Mouse (Mus musculus): ENCODE measurements around the gene Gm10974.

The Gm10974 gene

DNA sequence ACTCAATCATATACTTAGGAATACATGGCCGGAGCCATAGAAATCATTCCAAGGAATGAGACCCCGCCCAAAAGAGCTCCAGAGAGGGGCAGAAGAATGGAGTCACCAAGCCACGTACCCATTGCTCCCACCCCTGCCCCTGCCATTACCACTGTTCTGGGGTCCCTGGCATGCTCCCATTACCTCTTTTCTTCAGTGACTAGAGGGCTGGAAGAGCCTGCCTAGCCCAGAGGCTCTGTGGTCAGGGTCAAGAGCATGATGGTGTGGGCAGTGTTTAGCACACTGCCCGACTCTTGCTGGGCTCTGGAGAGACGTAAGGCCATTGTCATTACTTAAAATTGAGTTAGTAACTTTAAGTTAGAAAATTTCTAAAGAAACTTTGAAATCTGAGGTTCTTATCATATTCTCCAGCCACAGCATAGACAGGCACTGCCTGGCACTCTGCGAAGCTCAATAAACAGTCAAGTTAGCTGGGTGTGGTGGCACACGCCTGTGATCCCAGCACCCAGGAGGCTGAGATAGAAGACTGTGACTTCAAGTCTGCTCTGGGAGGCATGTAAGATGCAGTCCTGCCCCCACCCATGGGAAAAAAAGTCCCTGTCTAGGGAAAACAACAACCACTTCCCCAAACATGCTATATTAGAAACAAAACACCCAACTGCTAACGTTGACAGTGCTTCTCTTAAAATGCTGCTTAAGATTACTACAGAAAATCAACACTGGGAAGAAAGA is 9.7 kb upstream of the Gm10974 start:
- no peak for ATAC-seq (ENCODE audit: insufficient number of reproducible peaks, low FRiP score, low TSS enrichment)

DNA sequence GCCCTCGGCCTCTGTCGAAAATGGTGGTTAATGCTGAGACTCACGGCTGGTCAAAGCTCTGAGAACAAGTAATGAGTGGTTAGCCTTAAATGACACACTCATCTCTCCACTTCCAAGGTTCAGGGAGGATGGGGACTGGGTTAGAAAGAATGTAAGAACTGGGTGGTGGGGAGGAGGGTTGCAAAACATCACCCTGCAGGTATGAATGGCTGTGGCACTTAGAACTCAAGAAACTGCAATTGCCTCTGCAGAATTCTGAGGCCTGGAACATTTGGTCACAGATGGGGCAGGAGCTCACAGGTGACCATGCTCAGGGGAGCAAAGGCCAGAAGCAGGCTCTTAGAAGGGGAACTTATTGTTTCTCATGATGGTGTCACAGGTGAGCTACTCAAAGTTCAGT is 7.2 kb upstream of the Gm10974 start:
- ATAC-seq (ENCODE audit: insufficient number of reproducible peaks, low FRiP score, low TSS enrichment): no peak

DNA sequence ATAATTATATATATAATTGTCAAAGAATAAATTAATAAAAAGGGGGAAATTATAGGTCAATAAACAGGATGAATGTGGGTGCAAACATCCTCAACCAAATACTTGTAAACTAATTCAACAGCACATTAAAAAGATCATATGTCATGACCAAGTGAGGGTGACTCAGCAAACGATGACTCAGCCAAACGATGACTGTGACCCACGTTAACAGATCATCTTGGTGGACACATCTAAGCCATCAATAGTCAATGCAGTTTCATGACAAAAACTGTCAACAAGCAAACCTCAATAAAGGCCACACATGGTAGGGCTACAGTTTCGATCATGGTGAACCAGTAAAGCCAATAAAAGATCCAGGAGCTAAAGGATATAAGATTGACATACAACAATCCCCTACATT is 6.7 kb upstream of the Gm10974 start:
- no peak for ATAC-seq (ENCODE audit: insufficient number of reproducible peaks, low FRiP score, low TSS enrichment)

DNA sequence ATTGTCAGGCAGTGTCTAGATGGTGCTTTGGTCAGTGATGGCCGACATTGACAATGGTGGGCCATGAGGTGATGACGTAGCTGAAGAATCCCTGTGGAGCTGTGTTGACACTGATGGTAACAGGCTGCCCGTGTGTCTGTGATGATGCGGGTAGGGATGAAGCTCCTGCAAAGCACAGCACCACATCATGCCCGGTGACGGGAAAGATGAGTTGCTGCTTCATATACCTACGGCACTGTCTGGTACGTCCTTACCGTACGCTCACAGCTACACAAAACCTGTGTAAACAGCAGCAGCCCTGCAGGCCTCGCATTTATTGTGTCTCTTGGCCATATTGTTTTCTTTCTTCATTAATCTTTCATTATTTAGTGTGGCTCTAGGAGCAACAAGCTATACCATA is 1.2 kb upstream of the Gm10974 start:
- no peak for ATAC-seq (ENCODE audit: insufficient number of reproducible peaks, low FRiP score, low TSS enrichment)

GRCm38 (mm10) chr7:66365411-66365810 is 294 bp upstream of the Gm10974 start:
- ATAC-seq (ENCODE audit: insufficient number of reproducible peaks, low FRiP score, low TSS enrichment): no peak

DNA sequence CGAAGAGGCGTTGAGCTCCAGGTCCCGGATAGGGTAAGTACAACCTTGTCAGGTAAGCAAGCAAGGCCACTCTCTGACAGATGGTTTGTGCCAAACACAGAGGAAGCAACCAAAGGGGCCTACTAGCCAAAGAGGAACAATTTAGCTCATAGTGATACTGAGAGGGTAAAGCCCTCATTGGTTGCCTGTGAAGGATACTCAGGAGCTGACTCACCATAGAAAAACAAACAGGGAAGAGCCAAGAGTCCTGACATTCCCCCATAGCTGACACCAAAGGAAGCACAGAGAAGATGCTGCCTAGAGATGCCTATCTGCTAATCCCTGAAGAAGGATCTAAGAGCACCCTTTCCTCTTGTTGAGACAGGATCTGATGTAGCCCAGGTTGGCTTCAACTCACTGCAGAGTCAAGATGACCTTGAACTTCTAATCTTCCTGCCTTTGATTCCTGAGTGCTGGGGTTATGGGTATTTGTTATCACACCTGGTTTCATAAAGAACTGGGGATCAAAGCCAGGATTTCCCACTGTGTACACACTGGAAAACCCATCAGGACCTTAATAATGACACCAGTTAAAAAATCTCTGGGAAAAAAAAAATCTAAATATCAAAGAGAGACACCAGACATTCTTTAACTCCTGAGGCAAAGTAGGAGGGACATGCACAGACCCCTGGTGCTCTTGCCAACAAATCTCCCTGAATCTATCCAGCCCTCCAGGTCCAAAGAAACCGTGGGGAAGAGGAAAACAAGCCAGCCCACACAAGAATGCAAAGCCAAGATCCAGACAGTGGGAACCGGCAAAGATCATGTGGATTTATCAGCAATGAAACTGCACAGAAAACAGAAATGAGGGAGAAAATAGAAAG is 3.6 kb downstream of the Gm10974 start:
- no peak for ATAC-seq (ENCODE audit: insufficient number of reproducible peaks, low FRiP score, low TSS enrichment)

- no peak for ATAC-seq (ENCODE audit: insufficient number of reproducible peaks, low FRiP score, low TSS enrichment)
These were observed 4.3 kb downstream of the Gm10974 start for GRCm38 (mm10) chr7:66369934-66370445.

- no peak for ATAC-seq (ENCODE audit: insufficient number of reproducible peaks, low FRiP score, low TSS enrichment)
These were observed 5.3 kb downstream of the Gm10974 start for GRCm38 (mm10) chr7:66370970-66371369.

GRCm38 (mm10) chr7:66373391-66373790 is 7.7 kb downstream of the Gm10974 start:
- ATAC-seq (ENCODE audit: insufficient number of reproducible peaks, low FRiP score, low TSS enrichment): no peak

GRCm38 (mm10) chr7:66375736-66376135 is 10.0 kb downstream of the Gm10974 start:
- no peak for ATAC-seq (ENCODE audit: insufficient number of reproducible peaks, low FRiP score, low TSS enrichment)

GRCm38 (mm10) chr7:66376560-66376959 is 10.9 kb downstream of the Gm10974 start:
- ATAC-seq (ENCODE audit: insufficient number of reproducible peaks, low FRiP score, low TSS enrichment): no peak

- ATAC-seq (ENCODE audit: insufficient number of reproducible peaks, low FRiP score, low TSS enrichment): no peak
These were observed 18.5 kb downstream of the Gm10974 start for GRCm38 (mm10) chr7:66384213-66384612.

GRCm38 (mm10) chr7:66384891-66385290 is 19.2 kb downstream of the Gm10974 start:
- no peak for ATAC-seq (ENCODE audit: insufficient number of reproducible peaks, low FRiP score, low TSS enrichment)

- no peak for ATAC-seq (ENCODE audit: insufficient number of reproducible peaks, low FRiP score, low TSS enrichment)
These were observed 20.1 kb downstream of the Gm10974 start for GRCm38 (mm10) chr7:66385826-66386225.

DNA sequence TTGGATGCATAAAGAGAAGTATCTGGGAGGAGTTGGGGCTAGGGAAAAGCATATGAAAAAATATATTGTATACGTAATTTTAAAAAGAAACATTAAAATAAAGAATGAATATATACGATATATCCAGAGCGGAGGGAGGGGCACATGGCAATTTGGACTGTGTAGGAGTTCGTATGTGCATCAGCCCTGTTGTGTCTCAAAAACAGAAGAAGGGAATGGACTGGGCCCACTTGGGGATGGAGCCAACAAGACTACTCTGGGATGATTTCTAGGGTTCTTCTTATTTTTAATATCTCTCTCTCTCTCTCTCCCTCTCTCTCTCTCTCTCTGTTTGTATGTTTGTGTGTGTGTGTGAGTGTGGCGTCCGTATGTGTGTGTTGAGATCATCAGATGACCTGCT is 20.7 kb downstream of the Gm10974 start:
- no peak for ATAC-seq (ENCODE audit: insufficient number of reproducible peaks, low FRiP score, low TSS enrichment)

DNA sequence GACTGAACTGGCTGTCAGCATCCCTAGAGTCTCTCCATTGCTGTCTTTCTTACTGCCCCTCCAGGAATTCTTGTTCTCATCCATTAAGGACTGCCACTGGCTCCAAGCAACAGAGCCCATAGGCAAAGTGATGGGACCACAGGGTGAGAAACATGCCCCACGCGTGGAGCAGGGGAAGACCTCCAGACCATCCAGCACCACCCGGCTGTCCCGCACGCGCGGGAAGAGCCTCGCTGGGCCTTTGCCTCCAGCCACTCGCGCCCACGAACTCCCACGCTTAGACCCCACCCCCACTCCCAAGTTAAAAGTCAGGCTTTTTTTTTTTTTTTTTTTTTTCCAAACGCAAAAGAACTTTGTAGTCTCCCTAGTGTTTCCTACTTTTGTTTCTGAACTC is 21.7 kb downstream of the Gm10974 start:
- no peak for ATAC-seq (ENCODE audit: insufficient number of reproducible peaks, low FRiP score, low TSS enrichment)

- ATAC-seq (ENCODE audit: insufficient number of reproducible peaks, low FRiP score, low TSS enrichment): no peak
These were observed 22.3 kb downstream of the Gm10974 start, which contains the start of gene Lrrk1 for GRCm38 (mm10) chr7:66387813-66388521. TSS of gene Lrrk1 (minus strand) at chr7:66388350.

GRCm38 (mm10) chr7:66388621-66389532 is 23.2 kb downstream of the Gm10974 start:
- peak; percentile 70 for ATAC-seq (ENCODE audit: insufficient number of reproducible peaks, low FRiP score, low TSS enrichment)

GRCm38 (mm10) chr7:66397288-66397687 is 31.6 kb downstream of the Gm10974 start:
- ATAC-seq (ENCODE audit: insufficient number of reproducible peaks, low FRiP score, low TSS enrichment): no peak

DNA sequence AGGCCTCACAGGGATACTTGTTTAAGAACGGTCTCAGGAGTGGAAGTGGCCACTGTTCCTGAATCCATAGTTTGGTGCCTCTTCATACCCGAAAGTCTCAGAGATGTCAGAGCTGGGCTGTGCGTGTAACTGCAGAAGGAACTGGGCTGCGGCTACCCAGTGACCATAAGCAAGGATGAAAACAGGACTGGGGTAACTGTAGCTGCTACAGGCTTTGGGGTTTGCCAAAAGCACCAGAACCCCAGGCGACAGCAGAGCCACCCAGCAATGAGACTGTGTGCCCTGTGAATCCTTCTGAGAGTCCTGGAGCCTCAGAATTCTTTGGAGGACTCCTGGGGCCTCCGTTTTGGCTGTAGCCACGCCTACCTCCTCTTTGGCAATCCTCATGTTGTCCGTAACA is 35.9 kb downstream of the Gm10974 start:
- ATAC-seq (ENCODE audit: insufficient number of reproducible peaks, low FRiP score, low TSS enrichment): no peak
